Mouse (Mus musculus) forebrain, embryonic 11.5 days (tissue): ENCODE data around the gene Slc35b2. TPM values are rescaled to one million over a fixed set of nuclear protein-coding genes. Genes with fewer than 3 reads are reported as not detected.
A peak's percentile ranks its signal among the peaks of the same experiment; 100 is the strongest.

ENCODE experiments used
- ATAC-seq: fragments of 200-750 bp; cut with Nextera tagmentation; replicated peaks from 2 replicates; pipeline ENCODE4 v1.8.0; 2017; ENCODE audit warnings: moderate TSS enrichment; ENCODE audit not compliant: low FRiP score
- DNase-seq: peaks from one replicate; pipeline ENCODE4 v3.0.0-alpha.2; 2017; ENCODE audit warnings: low spot score
- H3K27ac ChIP-seq: fragments of 300-500 bp; sonication (generic); 2 replicates; pipeline ENCODE4 v1.5.1; 2014; ENCODE audit warnings: low read depth, low read length
- H3K27me3 ChIP-seq: fragments of 300-500 bp; sonication (generic); 2 replicates; pipeline ENCODE4 v1.6.1; 2014; ENCODE audit warnings: mild to moderate bottlenecking, low read length, mixed read lengths; ENCODE audit not compliant: control insufficient read depth, insufficient read depth
- H3K36me3 ChIP-seq: fragments of 300-500 bp; sonication (generic); 2 replicates; pipeline ENCODE4 v1.6.1; 2014; ENCODE audit warnings: mild to moderate bottlenecking, low read length, moderate library complexity, mixed read lengths; ENCODE audit not compliant: control insufficient read depth, insufficient read depth
- H3K4me1 ChIP-seq: fragments of 300-500 bp; sonication (generic); replicated peaks from 2 replicates; pipeline ENCODE4 v1.6.1; 2014; ENCODE audit warnings: low read length, mixed read lengths; ENCODE audit not compliant: control insufficient read depth, insufficient read depth
- H3K4me2 ChIP-seq: fragments of 300-500 bp; sonication (generic); 2 replicates; pipeline ENCODE4 v1.6.1; 2014; ENCODE audit warnings: low read depth, mild to moderate bottlenecking, low read length, moderate library complexity, mixed read lengths; ENCODE audit not compliant: severe bottlenecking
- H3K4me3 ChIP-seq: fragments of 300-500 bp; sonication (generic); 2 replicates; pipeline ENCODE4 v1.5.1; 2014; ENCODE audit warnings: low read depth, low read length
- H3K9ac ChIP-seq: fragments of 300-500 bp; sonication (generic); 2 replicates; pipeline ENCODE4 v1.6.1; 2014; ENCODE audit warnings: low read length
- H3K9me3 ChIP-seq: fragments of 300-500 bp; sonication (generic); 2 replicates; pipeline ENCODE4 v1.6.1; 2016; ENCODE audit warnings: low read length, mixed read lengths; ENCODE audit not compliant: control insufficient read depth
- WGBS: fragments of 180-500 bp; shearing (Covaris S2); extraction: QIAGEN DNeasy Blood & Tissue Kit; methylation state at CpG from one replicate; pipeline ENCODE4 v1.1.7; 2014; 5-methylcytosine and 5-hydroxymethylcytosine counted together
- polyA plus RNA-seq: library from polyadenylated mRNA; unstranded; fragments of >200 nt; fragmentation: Nextera tagmentation; extraction: Ambion mirVana; gene quantifications from 2 replicates; pipeline ENCODE4 v1.2.1, GENCODE M21; 2014

Gene Slc35b2
- polyA plus RNA-seq, 1 experiment from 2014 or later = 103 TPM

DNA sequence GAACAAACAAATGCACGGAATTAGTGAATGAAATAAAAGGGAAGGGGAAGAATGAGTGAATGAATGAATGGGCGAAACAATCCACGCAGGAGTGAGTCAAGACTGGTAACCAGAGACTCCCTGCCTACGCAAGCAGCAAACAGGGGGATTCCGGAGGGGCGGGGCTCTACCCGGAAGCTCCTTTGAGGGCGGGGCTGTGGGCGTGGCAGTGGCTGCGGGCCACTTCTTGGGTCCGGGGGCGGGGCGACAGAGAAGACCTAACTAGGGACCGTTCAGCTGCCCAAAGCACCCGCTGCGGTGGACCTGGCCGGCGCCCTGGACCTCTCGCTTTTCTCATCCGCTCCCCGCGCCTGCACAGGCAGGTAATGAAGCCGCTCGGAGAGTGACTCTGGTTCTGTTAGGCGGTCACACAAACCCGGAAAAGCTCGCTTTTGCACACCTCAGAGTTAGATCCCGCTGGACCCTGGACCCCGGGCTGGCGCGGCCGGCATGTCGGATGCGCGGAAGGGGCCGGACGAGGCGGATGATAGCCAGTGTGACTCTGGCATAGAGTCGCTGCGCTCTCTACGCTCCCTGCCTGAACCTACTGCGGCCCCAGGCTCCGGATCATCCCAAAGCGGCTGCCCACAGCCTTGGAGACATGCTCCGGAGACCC, 8.1 kb upstream of the Slc35b2 start, which contains the start of gene Nfkbie:
TSS of gene Nfkbie (plus strand) at position 252 of the 655 bp plus-strand sequence.
- Histone ChIP-seq H3K9me3 (no peaks in the 10 kb centered on the region), H3K36me3 (no peaks in the 10 kb centered on the region), H3K4me3 (peak within 1 kb of the TSS; percentile 63), H3K4me1 (peaks cover 4% of the 10 kb centered on the region), H3K4me2 (peak within 1 kb of the TSS; percentile 98), H3K27ac (no peak within 1 kb of the TSS), H3K27me3 (peaks cover 4% of the 10 kb centered on the region; the same call in 1 of the 2 replicates), H3K9ac (peak within 1 kb of the TSS; percentile 65)
- under 1% methylated on average over 45 of the region's 45 CpGs for WGBS
- ATAC-seq (peak; percentile 80), DNase-seq (peak; percentile 97)

DNA sequence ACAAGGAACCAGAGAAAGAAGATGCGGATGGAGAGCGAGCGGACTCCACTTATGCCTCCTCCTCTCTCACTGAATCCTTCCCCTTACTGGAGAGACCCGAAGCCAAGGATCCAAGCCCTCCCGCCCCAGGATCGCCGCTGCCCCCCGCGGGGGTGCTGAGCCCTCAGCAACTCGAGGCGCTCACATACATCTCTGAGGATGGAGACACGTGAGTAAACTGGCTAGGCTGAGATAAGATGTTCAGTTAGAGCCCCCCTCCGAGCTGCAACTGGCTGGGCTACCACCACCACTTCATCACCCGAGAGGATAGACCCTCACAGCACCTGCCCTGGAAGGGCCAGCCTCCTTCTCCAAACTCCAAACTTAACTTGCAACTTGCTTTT, 7.6 kb upstream of the Slc35b2 start:
- Histone ChIP-seq H3K36me3 (no peaks in the 10 kb centered on the region), H3K4me1 (peaks cover 3% of the 10 kb centered on the region), H3K9ac (peak overlapping the region; percentile 65), H3K4me2 (peak overlapping the region; percentile 98), H3K9me3 (no peaks in the 10 kb centered on the region), H3K27ac (no peak overlapping the region), H3K4me3 (peak overlapping the region; percentile 63), H3K27me3 (peaks cover 4% of the 10 kb centered on the region; the same call in 1 of the 2 replicates)
- 2% methylated on average over 14 of the region's 14 CpGs for WGBS
- no peak for ATAC-seq
- no peak for DNase-seq

DNA sequence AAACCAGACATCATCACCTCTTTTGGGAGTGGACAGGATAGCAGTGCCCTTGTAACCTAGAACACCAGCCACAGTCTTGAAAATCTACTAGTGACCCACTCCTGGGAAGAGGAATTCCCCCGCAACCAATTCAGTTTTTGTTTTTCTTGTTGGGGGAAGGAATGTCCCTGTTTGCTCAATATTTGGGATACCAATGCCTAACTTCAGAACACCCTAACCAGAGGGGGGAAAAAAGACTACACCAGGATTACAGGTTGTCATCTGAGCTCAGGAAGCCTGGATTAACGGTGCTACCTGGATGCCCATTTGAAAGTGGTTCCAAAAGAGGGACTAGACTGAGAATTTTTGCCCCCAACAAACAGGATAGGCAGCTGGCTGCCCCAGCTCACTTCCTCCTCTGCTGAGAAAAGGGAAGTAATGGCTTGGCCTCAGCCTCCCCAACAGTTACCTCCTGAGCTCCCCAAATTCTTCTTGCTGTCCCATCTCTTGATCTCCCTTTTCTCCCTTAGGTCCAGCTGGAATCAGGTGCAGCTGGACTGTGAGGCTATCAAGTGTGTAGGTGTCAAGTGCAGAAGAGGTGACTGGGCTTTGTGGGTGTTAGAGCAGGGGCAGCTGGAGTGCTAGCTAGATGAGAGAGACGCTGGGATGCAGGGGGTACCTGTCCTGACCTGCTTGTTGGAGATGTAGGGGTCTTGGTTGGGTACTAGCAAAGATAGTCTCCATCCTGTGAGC, 7.0 kb upstream of the Slc35b2 start:
- Histone ChIP-seq H3K36me3 (no peaks in the 10 kb centered on the region), H3K4me2 (peak overlapping the region; percentile 98), H3K9me3 (no peaks in the 10 kb centered on the region), H3K27me3 (peaks cover 4% of the 10 kb centered on the region; the same call in 1 of the 2 replicates), H3K27ac (no peak overlapping the region), H3K9ac (no peak overlapping the region), H3K4me3 (no peak overlapping the region), H3K4me1 (peaks cover 3% of the 10 kb centered on the region)
- ATAC-seq (no peak), DNase-seq (no peak)
- 76% methylated on average over 3 of the region's 3 CpGs for WGBS

DNA sequence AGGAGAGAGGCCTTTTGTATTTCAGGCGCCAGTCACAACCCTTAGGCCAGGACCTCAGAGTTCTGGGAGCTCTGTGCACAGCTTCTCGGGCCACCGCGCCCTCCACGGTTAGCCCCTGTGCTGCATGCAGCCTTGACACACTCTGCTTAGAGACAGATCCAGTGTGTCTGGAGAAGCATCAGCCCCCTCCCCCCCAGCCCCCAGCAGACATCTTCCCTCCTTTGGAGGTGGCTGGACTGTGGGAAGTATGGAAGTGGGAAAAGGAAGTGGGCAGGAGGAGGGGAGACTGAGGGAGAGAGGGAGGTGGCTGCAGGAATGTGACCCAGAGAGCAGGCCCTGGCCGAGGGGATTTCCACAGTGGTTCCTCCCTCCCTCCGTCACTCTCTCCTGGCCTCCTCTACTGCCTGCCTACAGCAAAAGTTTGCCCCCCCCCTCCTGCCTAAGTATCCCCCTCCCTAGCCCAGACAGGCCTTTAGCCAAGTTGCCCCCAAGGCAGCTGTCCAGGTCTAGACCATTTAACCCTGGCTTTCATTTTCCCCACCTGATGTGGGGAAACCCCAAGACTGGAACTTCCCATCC, 6.3 kb upstream of the Slc35b2 start:
- H3K27me3 ChIP-seq = peaks cover 4% of the 10 kb centered on the region; the same call in 1 of the 2 replicates
- no peaks in the 10 kb centered on the region for H3K36me3 ChIP-seq
- no peak overlapping the region for H3K27ac ChIP-seq
- DNase-seq = no peak
- no peak overlapping the region for H3K9ac ChIP-seq
- 67% methylated on average over 6 of the region's 7 CpGs for WGBS
- no peak for ATAC-seq
- no peak overlapping the region for H3K4me2 ChIP-seq
- H3K4me3 ChIP-seq = no peak overlapping the region
- no peaks in the 10 kb centered on the region for H3K9me3 ChIP-seq
- peaks cover 3% of the 10 kb centered on the region for H3K4me1 ChIP-seq

DNA sequence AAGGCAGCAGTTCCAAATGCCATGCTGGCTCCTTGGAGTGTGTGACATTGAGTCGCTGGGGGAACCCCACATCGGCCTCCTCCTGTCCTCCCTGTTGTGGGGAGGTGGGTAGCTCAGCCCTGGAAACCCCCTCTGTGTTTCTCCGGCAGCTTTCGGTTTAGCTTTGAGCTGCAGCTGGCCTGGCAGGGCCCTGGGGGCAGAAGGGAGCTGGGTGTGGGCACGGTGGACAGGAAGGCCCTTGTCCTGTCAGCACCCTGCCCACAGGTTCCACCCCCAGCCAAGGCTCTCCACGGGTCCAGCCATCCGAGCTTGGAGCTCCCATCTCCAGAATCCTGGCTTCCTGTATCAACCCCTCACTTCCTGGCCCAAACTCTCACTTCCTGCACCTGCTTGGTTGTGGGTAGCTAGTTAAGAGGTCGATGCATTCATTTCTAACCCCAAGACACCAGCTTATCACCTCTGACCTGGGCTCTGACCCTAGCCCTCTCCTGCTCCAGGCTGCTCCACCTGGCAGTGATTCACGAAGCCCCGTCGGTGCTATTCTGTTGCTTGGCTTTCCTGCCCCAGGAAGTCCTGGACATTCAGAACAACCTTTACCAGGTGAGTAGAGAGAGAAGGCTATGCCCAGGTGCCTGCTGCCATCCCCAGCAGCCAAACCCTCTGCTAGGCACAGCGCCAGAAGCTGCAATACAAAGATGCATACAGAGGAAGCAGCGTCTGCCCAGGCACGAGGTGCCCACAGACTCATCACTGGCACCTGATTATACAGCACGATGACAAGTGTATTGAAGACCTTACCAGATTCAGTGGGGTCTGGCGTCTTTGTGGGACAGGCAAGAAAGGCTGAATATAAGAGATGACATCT, 5.4 kb upstream of the Slc35b2 start:
- peaks cover 4% of the 10 kb centered on the region; the same call in 1 of the 2 replicates for H3K27me3 ChIP-seq
- H3K9me3 ChIP-seq = no peaks in the 10 kb centered on the region
- no peak for ATAC-seq
- DNase-seq = peak; percentile 45
- WGBS = 67% methylated on average over 16 of the region's 16 CpGs
- H3K4me2 ChIP-seq = no peak overlapping the region
- H3K4me3 ChIP-seq = no peak overlapping the region
- H3K27ac ChIP-seq = no peak overlapping the region
- no peaks in the 10 kb centered on the region for H3K36me3 ChIP-seq
- H3K9ac ChIP-seq = no peak overlapping the region
- peaks cover 3% of the 10 kb centered on the region for H3K4me1 ChIP-seq

DNA sequence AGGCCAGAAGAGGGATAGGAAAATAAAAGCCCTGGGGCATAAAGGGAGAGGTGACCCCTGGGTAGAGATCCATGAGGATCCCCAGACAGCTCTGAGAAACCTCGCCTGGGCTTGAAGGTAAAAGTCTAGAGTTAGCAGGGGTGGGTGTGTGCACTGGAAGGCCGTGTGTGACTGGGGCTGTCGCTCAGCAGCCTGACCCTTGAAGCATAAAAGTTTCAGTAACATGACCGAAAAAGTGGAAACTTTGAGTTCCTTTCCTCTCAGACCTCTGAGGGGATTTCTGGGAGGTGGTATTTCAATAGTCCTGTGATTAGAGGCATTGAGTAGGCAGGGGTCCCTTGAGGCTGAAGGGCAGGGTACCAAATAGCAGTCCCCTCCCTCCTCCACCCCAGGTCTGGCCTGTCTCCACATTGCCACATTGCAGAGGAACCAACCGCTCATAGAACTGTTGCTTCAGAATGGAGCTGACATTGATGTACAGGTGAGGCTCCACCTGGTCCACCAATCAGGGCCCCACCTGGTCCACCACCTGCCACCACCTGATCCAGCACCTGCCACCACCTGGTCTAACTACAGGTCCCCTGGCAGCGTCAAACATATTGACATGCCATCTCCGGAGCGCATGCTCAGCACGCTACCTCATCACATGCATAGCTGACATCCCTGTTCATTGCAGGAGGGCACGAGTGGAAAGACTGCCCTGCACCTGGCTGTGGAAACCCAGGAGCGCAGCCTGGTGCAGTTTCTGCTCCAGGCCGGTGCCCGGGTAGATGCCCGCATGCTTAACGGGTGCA, 3.7 kb upstream of the Slc35b2 start:
- peaks cover 8% of the 10 kb centered on the region for H3K4me1 ChIP-seq
- H3K9me3 ChIP-seq = no peaks in the 10 kb centered on the region
- peaks cover 4% of the 10 kb centered on the region; the same call in 1 of the 2 replicates for H3K27me3 ChIP-seq
- 90% methylated on average over 15 of the region's 15 CpGs for WGBS
- H3K4me2 ChIP-seq = no peak overlapping the region
- no peaks in the 10 kb centered on the region for H3K36me3 ChIP-seq
- DNase-seq (no peak), ATAC-seq (no peak)
- no peak overlapping the region for H3K9ac ChIP-seq
- H3K4me3 ChIP-seq = no peak overlapping the region
- H3K27ac ChIP-seq = no peak overlapping the region

DNA sequence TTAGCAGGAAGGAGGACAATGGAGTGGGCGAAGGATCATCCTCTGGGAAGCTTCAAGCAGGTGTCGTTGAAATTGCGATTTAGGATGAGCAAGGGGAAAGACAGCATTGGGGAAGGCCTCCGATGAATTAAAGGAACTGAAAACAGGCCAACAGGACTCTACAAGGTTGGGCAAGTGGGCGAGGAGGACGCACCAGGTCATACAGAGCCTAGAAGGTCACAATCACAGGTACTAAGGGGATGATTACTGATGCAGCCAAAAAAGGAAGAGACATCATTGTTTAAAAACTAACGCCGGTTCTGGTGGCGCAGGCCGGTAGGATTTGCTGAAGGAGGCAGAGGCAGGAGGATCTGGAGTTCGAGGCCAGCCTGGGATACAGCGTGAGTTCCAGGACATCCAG, 458 bp upstream of the Slc35b2 start:
- ATAC-seq (no peak), DNase-seq (no peak)
- H3K9me3 ChIP-seq = no peaks in the 10 kb centered on the region
- no peaks in the 10 kb centered on the region for H3K27me3 ChIP-seq
- no peak overlapping the region; the same call in 1 of the 2 replicates for H3K4me3 ChIP-seq
- H3K4me2 ChIP-seq = no peak overlapping the region
- H3K36me3 ChIP-seq = peaks cover 14% of the 10 kb centered on the region
- WGBS = 84% methylated on average over 12 of the region's 12 CpGs
- peaks cover 8% of the 10 kb centered on the region; the same call in 1 of the 2 replicates for H3K4me1 ChIP-seq
- H3K27ac ChIP-seq = no peak overlapping the region
- H3K9ac ChIP-seq = no peak overlapping the region
